Mouse (Mus musculus) myocyte (in vitro differentiated cells): ENCODE data around the gene Epc2.

ENCODE experiments used
- CEBPB ChIP-seq: IDR thresholded peaks from 2 replicates; pipeline ENCODE4 v1.6.1; 2011; ENCODE audit warnings: mild to moderate bottlenecking, moderate library complexity; ENCODE audit not compliant: poor library complexity, insufficient read depth, severe bottlenecking
- E2F4 ChIP-seq: IDR thresholded peaks from one replicate; pipeline ENCODE4 v1.6.1; 2011; ENCODE audit warnings: mild to moderate bottlenecking, control low read depth, moderate library complexity; ENCODE audit not compliant: insufficient read depth
- MYOD1 ChIP-seq, 3 experiments: IDR thresholded peaks; one replicate each; pipeline ENCODE4 v1.6.1; 2011; ENCODE audit warnings: control low read depth in 2 of 3, low read depth in 2 of 3, mild to moderate bottlenecking in 2 of 3, moderate library complexity in 1 of 3; ENCODE audit not compliant: insufficient read length in 2 of 3, control insufficient read depth in 1 of 3
- MYOG ChIP-seq, 3 experiments: IDR thresholded peaks; one replicate each; pipeline ENCODE4 v1.6.1; 2011; ENCODE audit warnings: control low read depth in 2 of 3, low read depth in 2 of 3, mild to moderate bottlenecking in 2 of 3; ENCODE audit not compliant: insufficient read length in 2 of 3, control insufficient read depth in 1 of 3, insufficient read depth in 1 of 3
- POLR2A ChIP-seq: IDR thresholded peaks from one replicate; pipeline ENCODE4 v1.6.1; 2011; ENCODE audit warnings: low read depth, mild to moderate bottlenecking, control low read depth, moderate library complexity; ENCODE audit not compliant: insufficient read length
- SRF ChIP-seq: IDR thresholded peaks from one replicate; pipeline ENCODE4 v1.6.1; 2011; ENCODE audit warnings: low read depth; ENCODE audit not compliant: control insufficient read depth, insufficient read length
- TCF12 ChIP-seq: IDR thresholded peaks from one replicate; pipeline ENCODE4 v1.6.1; 2011; ENCODE audit warnings: mild to moderate bottlenecking, control low read depth; ENCODE audit not compliant: poor library complexity, insufficient read depth, severe bottlenecking
- USF1 ChIP-seq: IDR thresholded peaks from one replicate; pipeline ENCODE4 v1.6.1; 2011; ENCODE audit warnings: low read depth, mild to moderate bottlenecking, control low read depth, moderate library complexity

DNA sequence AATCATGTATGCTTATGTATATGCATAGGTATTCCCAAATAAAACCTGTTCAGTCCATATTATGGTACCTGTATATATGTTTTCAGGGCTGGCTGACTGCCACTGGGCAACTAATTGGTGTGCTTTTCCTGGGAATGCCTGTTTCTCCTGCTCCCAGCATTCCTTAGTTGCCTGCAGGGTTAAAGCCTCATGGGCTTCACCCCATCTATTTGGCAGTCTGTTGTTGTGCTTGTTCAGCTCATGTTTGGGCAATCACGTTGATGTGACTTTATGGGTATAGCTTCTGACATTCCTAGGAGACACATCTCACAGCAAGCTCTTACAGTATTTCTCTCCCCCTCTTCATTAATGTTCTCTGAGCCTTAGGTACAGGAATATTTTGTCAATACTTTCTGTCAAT lies 59.5 kb downstream of the Epc2 start:
- TF ChIP-seq TCF12 (no peak), POLR2A (no peak), MYOD1 (IDR thresholded peaks at IDR 0.05; ENCODE audit: control insufficient read depth in 1 of 3, insufficient read length in 2 of 3, low read depth in 2 of 3) (no peak), CEBPB (no peak), MYOG (IDR thresholded peaks at IDR 0.05; ENCODE audit: control insufficient read depth in 1 of 3, insufficient read depth in 1 of 3, insufficient read length in 2 of 3, low read depth in 2 of 3) (no peak), E2F4 (no peak), SRF (no peak), USF1 (no peak)
